Mouse (Mus musculus): Measurements from ENCODE around the gene Ephb3.

DNA sequence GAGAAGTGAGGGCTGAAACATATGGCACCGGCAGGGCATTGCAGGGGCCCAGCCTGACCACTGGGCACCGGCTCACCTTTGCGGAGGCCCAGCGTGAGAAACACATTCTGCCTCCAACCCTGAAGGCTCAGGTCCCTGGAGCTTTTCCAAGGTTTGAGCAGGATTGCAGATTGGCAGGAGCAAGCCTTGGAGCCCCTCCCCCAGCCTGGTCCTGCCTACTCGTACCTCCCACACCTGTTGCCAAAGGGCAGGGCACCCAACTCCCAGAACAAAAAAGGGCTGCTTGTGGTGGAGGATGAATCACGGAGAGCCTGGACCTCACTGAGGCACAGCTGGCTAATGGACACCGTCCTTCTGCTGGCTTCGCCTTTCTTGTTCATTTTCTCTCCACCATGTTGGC is 30.6 kb downstream of the Ephb3 start:
- TF ChIP-seq CTCF (IDR thresholded peaks at IDR 0.05; ENCODE audit: low read depth): no peak
- TF ChIP-seq EP300 (IDR thresholded peaks at IDR 0.05; ENCODE audit: low read depth): no peak

All from liver, postnatal 0 days (tissue).